Mouse (Mus musculus): ENCODE measurements around the gene Srrm4.

- TF ChIP-seq CTCF (IDR thresholded peaks at IDR 0.05; ENCODE audit: low read depth) = no peak
- peak; percentile 23; the same call in 1 of the 2 replicates for TF ChIP-seq EP300 (IDR thresholded peaks at IDR 0.05; ENCODE audit: low read depth)
Measured at GRCm38 (mm10) chr5:116434976-116435850, 156.4 kb downstream of the Srrm4 start.
